Mouse (Mus musculus): ENCODE results near the gene Myl9.

DNA sequence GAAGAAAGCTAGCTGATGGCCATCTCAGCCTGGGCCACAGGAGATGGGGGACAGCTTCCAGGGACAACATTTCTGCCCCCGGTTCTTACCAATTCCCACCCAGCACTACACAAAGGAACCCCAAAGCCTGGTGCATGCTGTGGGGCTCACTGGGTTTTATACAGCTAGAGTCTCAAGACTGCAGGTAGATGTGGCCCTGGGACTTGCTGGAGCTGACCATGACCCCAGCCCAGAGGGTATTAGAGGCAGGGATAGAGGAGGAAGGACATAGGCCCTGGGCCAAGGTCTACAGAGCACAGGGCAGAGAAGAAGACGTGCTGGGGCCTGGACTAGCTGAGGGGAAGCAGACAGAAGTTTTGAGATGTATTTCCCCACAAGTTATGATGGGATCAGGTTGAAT lies 1.7 kb downstream of the Myl9 start:
- TF ChIP-seq CTCF (conservative IDR thresholded peaks at IDR 0.05; ENCODE audit: low read length) (no peak), POU5F1 (IDR thresholded peaks at IDR 0.05; ENCODE audit: borderline replicate concordance, low read length) (no peak), NANOG (IDR thresholded peaks at IDR 0.05; ENCODE audit: borderline replicate concordance, low read length) (no peak)
